Mouse (Mus musculus): ENCODE measurements around the gene Dhx36. TPM values are rescaled to one million over a fixed set of nuclear protein-coding genes. Genes with fewer than 3 reads are reported as not detected.

The Dhx36 gene
- polyA plus RNA-seq (2012; ENCODE audit: low replicate concordance), result 3.3 and 3.5 TPM in 2 replicates

DNA sequence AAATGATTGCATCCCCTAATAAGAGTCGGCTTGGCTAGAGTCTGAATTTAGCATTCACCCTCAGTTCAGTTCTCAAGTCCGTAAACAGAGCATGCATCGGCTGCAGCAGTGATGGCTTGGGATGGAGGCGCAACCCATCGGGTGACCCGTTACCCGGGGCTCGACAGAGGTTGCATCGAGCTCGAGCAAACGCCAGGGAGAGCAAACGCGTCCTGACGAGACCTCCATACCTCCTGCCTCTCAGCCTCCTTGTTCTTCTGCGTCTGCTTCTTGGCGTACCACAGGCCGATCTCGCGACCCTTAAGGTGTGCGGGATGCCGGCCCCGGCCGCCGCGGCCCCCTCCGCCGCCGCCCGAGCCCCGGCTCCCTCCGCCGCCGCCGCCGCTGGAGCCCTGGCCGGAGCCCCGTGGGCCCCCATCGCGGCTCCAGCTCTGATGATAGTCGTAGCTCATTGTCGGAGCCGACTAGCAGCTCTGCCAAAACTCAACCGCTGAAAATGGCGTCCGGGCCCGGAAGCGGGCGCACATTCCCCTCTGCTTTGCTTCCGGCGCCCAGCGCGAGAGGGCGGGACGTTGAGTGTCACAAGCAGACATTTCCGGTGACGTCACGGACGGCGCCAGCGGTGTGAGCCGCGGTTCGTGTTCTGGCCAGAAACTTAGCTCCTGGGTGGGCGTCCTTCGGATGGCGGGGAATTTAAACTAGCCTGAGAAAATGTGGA, at the start of gene Dhx36:
TSS of gene Dhx36 (minus strand) at position 517 of the 718 bp plus-strand sequence.

Other genes starting within 250 kb of the Dhx36 start
- gene Arhgef26, start 168.7 kb downstream of the Dhx36 start, polyA plus RNA-seq (2012; ENCODE audit: low replicate concordance), result 0.13 and 0.40 TPM in 2 replicates
- 0.09 TPM in 1 of 2 replicates, not detected in the other for gene Gpr149, start 98.1 kb upstream of the Dhx36 start, polyA plus RNA-seq (2012; ENCODE audit: low replicate concordance)